Mouse (Mus musculus) intestine, embryonic 15.5 days (tissue): Measurements from ENCODE around the gene Spdye4c. TPM values are rescaled to one million over a fixed set of nuclear protein-coding genes. Genes with fewer than 3 reads are reported as not detected.

ENCODE experiments used
- ATAC-seq: fragments of 200-750 bp; cut with Nextera tagmentation; 2 replicates; pipeline ENCODE4 v1.8.0; 2017; ENCODE audit warnings: moderate TSS enrichment, moderate library complexity
- H3K27ac ChIP-seq: fragments of 300-500 bp; sonication (generic); 2 replicates; pipeline ENCODE4 v1.5.1; 2015; ENCODE audit warnings: mild to moderate bottlenecking, inconsistent platforms
- H3K27me3 ChIP-seq: fragments of 300-500 bp; sonication (generic); replicated peaks from 2 replicates; pipeline ENCODE4 v1.6.1; 2015; ENCODE audit warnings: inconsistent platforms
- H3K36me3 ChIP-seq: fragments of 300-500 bp; sonication (generic); 2 replicates; pipeline ENCODE4 v1.6.1; 2015; ENCODE audit warnings: inconsistent platforms
- H3K4me1 ChIP-seq: fragments of 300-500 bp; sonication (generic); replicated peaks from 2 replicates; pipeline ENCODE4 v1.6.1; 2015; ENCODE audit warnings: inconsistent platforms
- H3K4me2 ChIP-seq: fragments of 300-500 bp; sonication (generic); replicated peaks from 2 replicates; pipeline ENCODE4 v1.6.1; 2015; ENCODE audit warnings: mild to moderate bottlenecking, inconsistent platforms
- H3K4me3 ChIP-seq: fragments of 300-500 bp; sonication (generic); replicated peaks from 2 replicates; pipeline ENCODE4 v1.5.1; 2015; ENCODE audit warnings: inconsistent platforms
- H3K9ac ChIP-seq: fragments of 300-500 bp; sonication (generic); 2 replicates; pipeline ENCODE4 v1.6.1; 2015; ENCODE audit warnings: inconsistent platforms
- H3K9me3 ChIP-seq: fragments of 300-500 bp; sonication (generic); 2 replicates; pipeline ENCODE4 v1.6.1; 2016; ENCODE audit warnings: inconsistent platforms
- WGBS: fragments of 180-500 bp; shearing (Covaris S2); methylation state at CpG from one replicate; pipeline ENCODE4 v1.1.7; 2015; 5-methylcytosine and 5-hydroxymethylcytosine counted together
- polyA plus RNA-seq: library from polyadenylated mRNA; unstranded; fragments of >200 nt; fragmentation: Nextera tagmentation; extraction: Ambion mirVana; gene quantifications from 2 replicates; pipeline ENCODE4 v1.2.1, GENCODE M21; 2015

The Spdye4c gene
- polyA plus RNA-seq, 1 experiment from 2014 or later, result not detected

GRCm38 (mm10) chr2:128613365-128613764 lies 22.4 kb downstream of the Spdye4c start:
- H3K27ac ChIP-seq, result no peak overlapping the region
- H3K27me3 ChIP-seq, result no peaks in the 10 kb centered on the region
- H3K4me3 ChIP-seq, result no peak overlapping the region
- ATAC-seq, result no peak
- H3K4me2 ChIP-seq, result no peak overlapping the region
- WGBS, result 52% methylated on average over 5 of the region's 5 CpGs
- H3K4me1 ChIP-seq, result 0 out of 2 replicates have a peak, but pooled peaks cover 3% of the 10 kb centered on the region
- no peak overlapping the region for H3K9ac ChIP-seq
- H3K36me3 ChIP-seq, result peaks cover 29% of the 10 kb centered on the region
- no peaks in the 10 kb centered on the region for H3K9me3 ChIP-seq

- peaks cover 37% of the 10 kb centered on the region for H3K36me3 ChIP-seq
- WGBS, result 89% methylated on average over 4 of the region's 4 CpGs
- no peak overlapping the region for H3K27ac ChIP-seq
Measured at GRCm38 (mm10) chr2:128615366-128615765, 24.4 kb downstream of the Spdye4c start.

GRCm38 (mm10) chr2:128620578-128620977 lies 29.6 kb downstream of the Spdye4c start:
- WGBS, result 94% methylated on average over 1 of the region's 1 CpGs
- Histone ChIP-seq H3K36me3 (peaks cover 37% of the 10 kb centered on the region), H3K9ac (no peak overlapping the region), H3K4me1 (no peaks in the 10 kb centered on the region), H3K9me3 (no peaks in the 10 kb centered on the region), H3K27me3 (no peaks in the 10 kb centered on the region), H3K4me3 (no peak overlapping the region), H3K27ac (no peak overlapping the region), H3K4me2 (no peak overlapping the region)
- no peak for ATAC-seq

More at GRCm38 (mm10) chr2:128615366-128615765, 24.4 kb downstream of the Spdye4c start:
- no peaks in the 10 kb centered on the region for H3K9me3 ChIP-seq
- H3K9ac ChIP-seq, result no peak overlapping the region
- H3K27me3 ChIP-seq, result no peaks in the 10 kb centered on the region
- ATAC-seq, result no peak
- H3K4me3 ChIP-seq, result no peak overlapping the region
- H3K4me1 ChIP-seq, result 0 out of 2 replicates have a peak, but pooled peaks cover 3% of the 10 kb centered on the region
- H3K4me2 ChIP-seq, result no peak overlapping the region

Other genes with a start within 250 kb of the Spdye4c start
- 53.3 and 53.5 TPM in 2 replicates for gene Anapc1, start 96.2 kb downstream of the Spdye4c start, polyA plus RNA-seq
- 9.4 and 10.1 TPM in 2 replicates for gene Mertk, start 107.7 kb downstream of the Spdye4c start, polyA plus RNA-seq
- 46.1 and 50.7 TPM in 2 replicates for gene Tmem87b, start 226.9 kb downstream of the Spdye4c start, polyA plus RNA-seq